Mouse (Mus musculus): ENCODE results near the gene Vmn2r6.
"Not testable (repeated sequence)": the region's sequence is repeated elsewhere in the genome, so short reads cannot be mapped to it uniquely, and the experiment has no call there.

The Vmn2r6 gene

DNA sequence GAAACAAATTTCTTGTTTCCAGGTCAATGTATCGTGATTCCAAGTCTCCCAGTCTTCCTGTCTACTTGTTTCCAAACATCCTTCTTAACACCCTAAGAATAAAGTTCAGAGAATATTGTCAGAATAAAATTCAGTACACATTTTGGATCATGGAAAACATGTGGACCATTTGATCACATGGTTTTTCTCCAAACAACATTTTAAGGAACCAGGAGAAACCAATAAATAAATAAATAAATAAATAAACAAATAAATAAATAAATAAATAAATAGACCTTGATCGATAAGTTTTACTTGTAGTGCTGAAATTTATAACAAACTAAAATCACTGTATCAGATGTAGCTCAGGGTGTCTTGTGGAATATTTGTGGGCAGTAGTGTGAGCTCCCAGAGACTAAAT lies at the start of gene Vmn2r6:
Gene Vmn2r6, minus strand, starts transcription at position 101 of the 400 bp plus-strand sequence.
- DNase-seq (ENCODE audit: inconsistent ontology term), result not testable (repeated sequence)

- no peak for DNase-seq (ENCODE audit: inconsistent ontology term)
These were observed 22.0 kb upstream of the Vmn2r6 start for GRCm38 (mm10) chr3:64587618-64588017.

DNA sequence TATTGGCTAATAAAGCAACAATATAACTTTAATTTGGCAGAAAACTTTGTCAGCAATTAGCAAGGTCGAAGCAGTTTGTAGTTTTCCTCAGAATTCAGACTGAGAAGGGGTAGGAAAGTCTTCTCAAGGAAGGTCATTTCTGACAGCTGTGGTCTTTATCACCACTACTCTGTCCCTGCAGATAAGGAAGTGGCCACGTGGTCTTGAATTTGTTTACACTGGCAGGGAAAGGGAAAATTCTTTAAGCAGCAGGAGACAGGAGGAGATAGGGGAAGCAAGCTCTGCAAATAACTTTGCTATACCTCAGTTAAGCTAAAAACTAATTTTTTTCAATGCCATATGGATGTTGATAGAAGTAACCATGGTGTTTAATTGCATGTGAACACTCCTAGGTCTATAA lies 3.2 kb upstream of the Vmn2r6 start:
- not testable (repeated sequence) for DNase-seq (ENCODE audit: inconsistent ontology term)

DNA sequence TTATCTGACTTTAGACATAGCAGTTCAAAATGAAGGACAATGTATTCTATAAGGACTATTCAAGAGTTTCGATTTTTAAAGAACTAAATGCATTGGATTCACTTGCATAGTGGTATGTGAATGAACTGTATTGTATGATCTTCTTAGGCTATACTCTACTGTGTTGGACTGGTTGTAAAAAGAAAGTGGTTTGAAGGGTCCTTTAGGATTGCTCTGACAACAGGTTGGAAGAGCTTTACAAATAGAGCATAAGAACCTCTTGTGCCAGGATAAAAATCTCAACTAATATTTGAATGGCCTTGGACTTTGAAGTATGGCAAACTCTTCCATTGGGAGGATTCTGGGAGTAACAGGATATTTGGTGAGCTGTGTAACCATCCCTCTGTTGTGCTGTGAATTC lies 42.0 kb downstream of the Vmn2r6 start:
- not testable (repeated sequence) for DNase-seq (ENCODE audit: inconsistent ontology term)

- DNase-seq (ENCODE audit: inconsistent ontology term), result not testable (repeated sequence)
These were observed 55.9 kb downstream of the Vmn2r6 start, which contains the start of gene Vmn2r5 for GRCm38 (mm10) chr3:64509742-64510141. Vmn2r5 (minus strand) TSS chr3:64509842.
